Mouse (Mus musculus) brain, embryonic 14.5 days (tissue): ENCODE measurements around the gene Evi5l.

Experiments
- CTCF ChIP-seq: fragments of 200-500 bp; IDR thresholded peaks from 2 replicates; pipeline ENCODE4 v1.5.1; 2012; ENCODE audit warnings: inconsistent platforms, mild to moderate bottlenecking, moderate library complexity, borderline replicate concordance; ENCODE audit not compliant: insufficient read depth, insufficient read length; ENCODE audit errors: extremely low read depth
- POLR2A ChIP-seq: fragments of 200-500 bp; IDR thresholded peaks from 2 replicates; pipeline ENCODE4 v1.6.1; 2012; ENCODE audit warnings: mild to moderate bottlenecking, inconsistent platforms, borderline replicate concordance; ENCODE audit not compliant: poor library complexity, insufficient read depth, insufficient read length, severe bottlenecking; ENCODE audit errors: extremely low read depth

GRCm38 (mm10) chr8:4189031-4189722 is 22.8 kb downstream of the Evi5l start:
- TF ChIP-seq CTCF (no peak), POLR2A (no peak)
